Mouse (Mus musculus) midbrain, postnatal 0 days (tissue): Measurements from ENCODE around the gene Slc38a1. TPM values are rescaled to one million over a fixed set of nuclear protein-coding genes. Genes with fewer than 3 reads are reported as not detected.
A peak's percentile ranks its signal among the peaks of the same experiment; 100 is the strongest.

ENCODE experiments used
- ATAC-seq: fragments of 200-750 bp; cut with Nextera tagmentation; 2 replicates; pipeline ENCODE4 v1.8.0; 2017; ENCODE audit warnings: moderate number of reproducible peaks, mild to moderate bottlenecking, moderate TSS enrichment, moderate library complexity; ENCODE audit not compliant: low FRiP score
- DNase-seq: peaks from one replicate; pipeline ENCODE4 v3.0.0-alpha.2; 2015; ENCODE audit warnings: low spot score
- H3K27ac ChIP-seq: fragments of 300-500 bp; sonication (generic); 2 replicates; pipeline ENCODE4 v1.5.1; 2014; ENCODE audit warnings: low read depth, mild to moderate bottlenecking, low read length, mixed read lengths
- H3K27me3 ChIP-seq: fragments of 300-500 bp; sonication (generic); 2 replicates; pipeline ENCODE4 v1.6.1; 2014; ENCODE audit warnings: low read length, control low read depth, mixed read lengths; ENCODE audit not compliant: insufficient read depth
- H3K36me3 ChIP-seq: fragments of 300-500 bp; sonication (generic); 2 replicates; pipeline ENCODE4 v1.6.1; 2014; ENCODE audit warnings: low read length, control low read depth, mixed read lengths; ENCODE audit not compliant: insufficient read depth
- H3K4me1 ChIP-seq: fragments of 300-500 bp; sonication (generic); 2 replicates; pipeline ENCODE4 v1.6.1; 2014; ENCODE audit warnings: mild to moderate bottlenecking, control low read depth, antibody characterized with exemption, low read length, mixed read lengths; ENCODE audit not compliant: insufficient read depth
- H3K4me2 ChIP-seq: fragments of 300-500 bp; sonication (generic); 2 replicates; pipeline ENCODE4 v1.6.1; 2014; ENCODE audit warnings: low read depth, mild to moderate bottlenecking, low read length, mixed read lengths; ENCODE audit not compliant: poor library complexity, severe bottlenecking
- H3K4me3 ChIP-seq: fragments of 300-500 bp; sonication (generic); 2 replicates; pipeline ENCODE4 v1.5.1; 2014; ENCODE audit warnings: low read depth, mild to moderate bottlenecking, low read length, moderate library complexity
- H3K9ac ChIP-seq: fragments of 300-500 bp; sonication (generic); replicated peaks from 2 replicates; pipeline ENCODE4 v1.6.1; 2014; ENCODE audit warnings: mild to moderate bottlenecking, low read length, moderate library complexity, mixed read lengths; ENCODE audit not compliant: poor library complexity, severe bottlenecking
- H3K9me3 ChIP-seq: fragments of 300-500 bp; sonication (generic); 2 replicates; pipeline ENCODE4 v1.6.1; 2016; ENCODE audit warnings: low read length, control low read depth
- CTCF ChIP-seq: IDR thresholded peaks from 2 replicates; pipeline ENCODE4 v1.5.1; 2016; ENCODE audit warnings: antibody characterized with exemption, mild to moderate bottlenecking
- WGBS: fragments of 180-500 bp; shearing (Covaris S2); extraction: QIAGEN DNeasy Blood & Tissue Kit; methylation state at CpG from one replicate; pipeline ENCODE4 v1.1.7; 2014; 5-methylcytosine and 5-hydroxymethylcytosine counted together
- polyA plus RNA-seq: library from polyadenylated mRNA; unstranded; fragments of >200 nt; fragmentation: Nextera tagmentation; extraction: Ambion mirVana; gene quantifications from 2 replicates; pipeline ENCODE4 v1.2.1, GENCODE M21; 2015
- total RNA-seq: library from RNA; depleted of rRNA; stranded (reverse); fragments of >200 nt; gene quantifications from 2 replicates; pipeline ENCODE4 v1.2.3, GENCODE M21; 2014

Slc38a1 gene
- total and polyA plus RNA-seq, 2 experiments from 2014 or later = 75.2 to 91.2 TPM

DNA sequence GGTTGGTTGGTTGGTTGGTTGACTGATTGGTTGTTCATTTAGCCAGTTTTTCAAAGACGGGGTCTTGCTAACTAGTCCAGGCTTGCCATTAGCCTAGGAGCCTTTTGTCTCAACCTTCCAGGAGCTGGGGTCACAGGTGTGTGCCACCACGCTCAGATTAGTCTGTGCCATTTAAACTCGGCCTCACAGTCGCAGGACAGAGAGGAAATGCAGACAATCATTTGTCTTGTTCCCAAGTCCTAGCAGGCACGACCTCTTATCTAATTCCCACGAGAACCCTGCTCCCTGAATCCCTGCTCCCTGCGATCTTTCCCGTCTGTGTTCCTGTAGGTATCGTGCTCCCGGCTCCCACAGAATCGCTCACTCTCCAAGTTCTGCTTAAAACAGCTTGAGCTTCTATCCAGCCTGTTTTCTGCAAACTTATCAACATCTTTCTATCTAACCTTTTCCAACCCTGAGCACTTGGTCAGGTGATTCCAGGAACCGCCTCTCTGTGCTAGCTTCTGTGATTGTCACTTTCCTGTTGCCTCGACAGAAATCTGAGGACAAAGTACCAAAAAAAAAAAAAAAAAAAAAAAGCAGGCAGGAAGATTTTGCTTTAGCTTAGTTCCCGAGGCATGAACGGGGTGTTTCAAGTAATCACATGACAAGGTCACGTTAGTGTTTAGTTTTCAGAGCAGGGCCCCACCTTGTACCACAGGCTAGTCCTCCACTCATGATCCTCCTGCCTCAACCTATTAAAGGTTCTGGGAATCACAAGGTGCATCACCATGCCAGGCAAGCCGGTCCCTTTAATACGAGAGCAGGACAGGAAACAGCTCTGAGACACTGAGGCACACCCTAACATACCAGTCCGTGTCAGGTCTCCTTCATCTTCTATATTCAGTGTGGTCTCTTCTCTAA is 36.4 kb upstream of the Slc38a1 start:
- DNase-seq (no peak), ATAC-seq (no peak)
- no peak overlapping the region for H3K4me3 ChIP-seq
- H3K27ac ChIP-seq = no peak overlapping the region
- WGBS = 73% methylated on average over 19 of the region's 19 CpGs
- TF ChIP-seq CTCF = no peak
- no peaks in the 10 kb centered on the region for H3K4me1 ChIP-seq
- no peaks in the 10 kb centered on the region for H3K27me3 ChIP-seq
- H3K4me2 ChIP-seq = no peak overlapping the region
- H3K9me3 ChIP-seq = no peaks in the 10 kb centered on the region
- H3K36me3 ChIP-seq = no peaks in the 10 kb centered on the region
- no peak overlapping the region for H3K9ac ChIP-seq

DNA sequence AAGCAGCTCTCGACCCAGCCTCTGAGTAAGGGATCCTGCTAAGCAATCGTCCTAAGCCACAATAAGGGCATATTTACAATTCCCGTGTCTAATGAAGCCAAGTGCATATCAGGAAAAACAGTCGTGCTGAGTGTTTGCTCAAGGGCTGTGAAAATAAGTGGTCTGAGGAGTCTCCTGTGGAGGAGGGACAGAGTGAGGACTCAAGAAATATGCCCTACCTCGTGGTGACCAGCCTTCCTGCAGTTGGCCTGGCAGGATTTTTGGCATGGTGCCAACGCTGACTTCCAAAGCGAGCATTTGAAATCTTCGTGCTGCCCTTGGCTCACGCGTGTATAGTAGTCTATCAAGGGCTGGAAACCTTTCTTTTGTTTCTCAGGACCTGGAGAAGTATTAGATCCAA is 33.8 kb upstream of the Slc38a1 start:
- H3K27me3 ChIP-seq = no peaks in the 10 kb centered on the region
- no peaks in the 10 kb centered on the region for H3K36me3 ChIP-seq
- H3K9ac ChIP-seq = no peak overlapping the region
- no peak overlapping the region for H3K4me3 ChIP-seq
- no peaks in the 10 kb centered on the region for H3K4me1 ChIP-seq
- 42% methylated on average over 10 of the region's 10 CpGs for WGBS
- no peak for TF ChIP-seq CTCF
- ATAC-seq = no peak
- no peak overlapping the region for H3K27ac ChIP-seq
- H3K9me3 ChIP-seq = no peaks in the 10 kb centered on the region
- H3K4me2 ChIP-seq = no peak overlapping the region
- DNase-seq = peak; percentile 71

DNA sequence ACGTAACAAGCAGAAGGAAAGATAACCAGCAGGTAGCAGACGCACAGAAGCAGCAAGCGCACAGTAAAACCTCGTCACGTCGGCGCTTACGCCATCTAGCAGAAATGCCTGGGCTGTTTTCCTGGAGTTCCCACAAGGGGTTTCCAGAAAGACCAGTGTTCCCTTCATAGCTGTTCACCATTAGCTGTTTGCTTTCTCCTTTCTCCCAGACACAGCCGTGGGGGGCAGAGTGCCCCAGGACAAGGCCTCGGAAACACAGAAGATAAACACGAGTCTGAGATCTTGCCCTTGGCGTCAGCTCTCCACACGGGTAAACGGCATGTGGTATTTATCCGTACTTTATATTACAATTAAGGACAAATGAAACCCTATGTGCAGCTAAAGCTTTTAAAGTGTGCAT is 33.0 kb upstream of the Slc38a1 start:
- TF ChIP-seq CTCF = no peak

DNA sequence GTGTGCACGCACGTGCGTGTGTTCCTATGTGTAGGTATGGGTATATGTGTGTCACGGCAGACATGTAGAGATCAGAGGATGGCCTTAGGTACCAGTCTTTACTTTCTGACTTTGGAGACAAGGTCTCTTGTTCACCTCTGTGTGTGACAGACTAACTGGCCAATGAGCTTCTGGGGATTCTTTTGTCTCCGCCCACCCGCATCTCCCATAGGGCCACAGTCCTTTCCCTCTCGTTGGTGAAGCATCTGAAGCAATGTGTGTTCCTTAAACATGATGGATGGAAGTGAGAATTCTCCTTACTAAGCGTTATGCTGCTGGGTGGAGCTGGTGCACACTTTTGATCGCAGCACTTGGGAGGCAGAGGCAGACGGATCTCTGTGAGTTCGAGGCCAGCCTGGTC is 32.3 kb upstream of the Slc38a1 start:
- DNase-seq (no peak), ATAC-seq (no peak)
- H3K4me2 ChIP-seq = no peak overlapping the region
- H3K9me3 ChIP-seq = no peaks in the 10 kb centered on the region
- H3K4me1 ChIP-seq = no peaks in the 10 kb centered on the region
- H3K27me3 ChIP-seq = no peaks in the 10 kb centered on the region
- TF ChIP-seq CTCF = no peak
- H3K9ac ChIP-seq = no peak overlapping the region
- no peak overlapping the region for H3K27ac ChIP-seq
- H3K36me3 ChIP-seq = no peaks in the 10 kb centered on the region
- no peak overlapping the region for H3K4me3 ChIP-seq
- WGBS = 86% methylated on average over 11 of the region's 11 CpGs

More for the DNA sequence above, 33.0 kb upstream of the Slc38a1 start:
- H3K4me2 ChIP-seq = no peak overlapping the region
- no peaks in the 10 kb centered on the region for H3K27me3 ChIP-seq
- H3K9me3 ChIP-seq = no peaks in the 10 kb centered on the region
- H3K9ac ChIP-seq = no peak overlapping the region
- DNase-seq = no peak
- H3K36me3 ChIP-seq = no peaks in the 10 kb centered on the region
- no peaks in the 10 kb centered on the region for H3K4me1 ChIP-seq
- H3K27ac ChIP-seq = no peak overlapping the region
- no peak for ATAC-seq
- 65% methylated on average over 15 of the region's 15 CpGs for WGBS
- no peak overlapping the region for H3K4me3 ChIP-seq

DNA sequence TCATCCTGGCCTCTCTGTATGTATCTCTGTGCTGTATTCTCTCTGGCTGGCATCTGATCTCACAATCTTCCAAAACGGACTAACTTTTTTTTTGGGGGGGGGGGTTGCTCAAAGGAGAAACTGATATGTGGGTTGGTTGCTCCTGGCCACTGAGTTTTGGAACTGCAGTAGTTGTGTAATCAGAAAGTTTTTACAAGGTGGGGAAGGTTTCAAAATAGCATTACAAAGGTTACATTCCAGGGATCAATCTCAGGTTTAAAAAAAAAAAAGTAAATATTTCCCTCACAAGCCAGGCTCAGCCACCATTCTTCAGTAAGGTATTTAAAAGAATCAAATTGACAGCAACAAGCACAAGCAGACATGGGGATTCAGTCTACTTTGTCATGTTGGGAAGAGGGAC is 31.4 kb upstream of the Slc38a1 start:
- TF ChIP-seq CTCF = no peak
- H3K9ac ChIP-seq = no peak overlapping the region
- H3K36me3 ChIP-seq = no peaks in the 10 kb centered on the region
- WGBS = 80% methylated on average over 1 of the region's 1 CpGs
- H3K4me1 ChIP-seq = no peaks in the 10 kb centered on the region
- no peak overlapping the region for H3K4me2 ChIP-seq
- no peaks in the 10 kb centered on the region for H3K9me3 ChIP-seq
- H3K4me3 ChIP-seq = no peak overlapping the region
- no peak for ATAC-seq
- H3K27ac ChIP-seq = no peak overlapping the region
- DNase-seq = no peak
- no peaks in the 10 kb centered on the region for H3K27me3 ChIP-seq

DNA sequence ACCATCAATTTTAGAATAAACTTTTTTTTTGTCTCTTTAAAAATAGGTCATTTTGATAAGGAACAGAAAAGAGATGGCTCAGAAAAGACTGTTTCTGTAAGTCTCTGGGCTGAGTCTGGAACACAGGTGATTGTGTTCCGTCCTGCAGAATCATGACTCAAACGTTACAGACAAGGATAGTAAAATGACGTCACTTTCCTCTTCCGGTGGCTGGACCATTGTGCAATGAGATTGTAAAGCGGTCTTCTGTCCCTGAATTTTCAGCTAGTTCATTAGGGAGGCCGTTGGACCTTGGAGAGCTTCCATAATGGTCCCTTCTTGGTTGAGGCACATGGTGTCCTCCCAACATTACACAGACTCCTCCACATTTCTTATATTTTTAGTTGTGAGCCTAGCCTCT is 27.0 kb upstream of the Slc38a1 start:
- Histone ChIP-seq H3K36me3 (no peaks in the 10 kb centered on the region), H3K27me3 (no peaks in the 10 kb centered on the region), H3K4me2 (no peak overlapping the region), H3K9ac (no peak overlapping the region), H3K4me3 (no peak overlapping the region), H3K4me1 (no peaks in the 10 kb centered on the region), H3K27ac (no peak overlapping the region), H3K9me3 (no peaks in the 10 kb centered on the region)
- 85% methylated on average over 6 of the region's 6 CpGs for WGBS
- DNase-seq (no peak), ATAC-seq (no peak)
- TF ChIP-seq CTCF = no peak
